Mouse (Mus musculus) MEL (cell line): ENCODE results near the gene Kdelc2.

Experiments
- EP300 ChIP-seq, 2 experiments: IDR thresholded peaks; 2 replicates each; pipeline ENCODE4 v1.6.1; 2011; ENCODE audit warnings: improper control_type of control experiment in 2 of 2, low read length in 2 of 2, low read depth in 1 of 2, mild to moderate bottlenecking in 1 of 2
- GATA1 ChIP-seq: IDR thresholded peaks from 2 replicates; pipeline ENCODE4 v1.6.1; 2011; ENCODE audit warnings: low read depth, low read length, improper control_type of control experiment
- MYB ChIP-seq: IDR thresholded peaks from 2 replicates; pipeline ENCODE4 v1.6.1; 2011; ENCODE audit warnings: mild to moderate bottlenecking, low read depth, low read length, improper control_type of control experiment
- POLR2A ChIP-seq, 2 experiments: IDR thresholded peaks; 2 replicates each; pipeline ENCODE4 v1.6.1; 2011 to 2012; ENCODE audit warnings: low read length in 2 of 2, mild to moderate bottlenecking in 2 of 2, control low read depth in 1 of 2, improper control_type of control experiment in 1 of 2, low read depth in 1 of 2, moderate library complexity in 1 of 2; ENCODE audit not compliant: control insufficient read depth in 1 of 2, insufficient read depth in 1 of 2, poor library complexity in 1 of 2

GRCm38 (mm10) chr9:53384873-53385272, 1.0 kb downstream of the Kdelc2 start:
- no peak for TF ChIP-seq EP300 (IDR thresholded peaks at IDR 0.05; ENCODE audit: low read depth in 1 of 2, low read length in 2 of 2)
- no peak for TF ChIP-seq POLR2A (IDR thresholded peaks at IDR 0.05; ENCODE audit: control insufficient read depth in 1 of 2, insufficient read depth in 1 of 2, low read depth in 1 of 2, low read length in 2 of 2, poor library complexity in 1 of 2)
- no peak for TF ChIP-seq MYB
- TF ChIP-seq GATA1, result no peak
